Mouse (Mus musculus) adipose tissue, adult 10 weeks (tissue): ENCODE results near the gene Kap. TPM values are rescaled to one million over a fixed set of nuclear protein-coding genes. Genes with fewer than 3 reads are reported as not detected.

Source experiments
- polyA plus RNA-seq: library from polyadenylated mRNA; stranded (reverse); fragments of 350-450 nt; fragmentation: Illumina TruSeq; extraction: RNeasy Lipid Tissue Mini Kit (QIAGEN cat#74804); gene quantifications from one replicate; pipeline ENCODE4 v1.2.3, GENCODE M21; 2014; ENCODE audit warnings: low read depth, low replicate concordance

The Kap gene
- 3.7 TPM for polyA plus RNA-seq

DNA sequence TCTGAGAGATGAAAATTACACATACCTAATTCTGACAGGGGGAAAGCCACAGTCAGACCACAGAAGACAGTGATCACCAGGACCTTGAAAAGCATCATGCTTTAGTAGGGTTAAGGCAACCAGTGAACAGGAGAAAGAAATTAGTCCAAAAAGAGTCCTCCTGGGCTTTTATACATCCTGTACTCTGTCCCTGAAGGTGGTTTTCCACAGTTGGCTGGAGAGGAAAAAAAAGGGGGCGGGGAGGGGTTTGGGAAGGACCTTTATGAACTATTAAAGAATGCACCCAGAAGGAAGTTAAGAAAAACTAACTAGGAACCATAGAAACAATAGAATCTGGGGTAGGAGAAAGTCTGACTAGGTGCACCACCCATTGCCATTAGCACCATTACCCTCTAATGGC lies at the start of gene Kap:
Gene Kap, minus strand, starts transcription at position 237 of the 400 bp plus-strand sequence.

Other genes starting within 250 kb of the Kap start
- 15.1 TPM for gene Etv6, start 181.9 kb upstream of the Kap start, polyA plus RNA-seq